15 mouse cellular contexts compared by ENCODE assay signal in genomic region chr2:149873346-149873745, GRCm38 (mm10). TPM values are rescaled to one million over a fixed set of nuclear protein-coding genes. Genes with fewer than 3 reads are reported as not detected.
DNase-seq lines count a peak whose midpoint lies in the region; ATAC-seq and TF ChIP-seq lines count a peak whose summit lies in the region.
"Had no signal": no experiment of that assay in that cellular context is flagged by ENCODE, and none has a peak within 500 bp of the region (broad histone marks: within the 10 kb centered on the region; RNA-seq: fewer than 3 reads in every experiment).

No protein-coding gene starts in this region.

- ATAC-seq in kidney, embryonic 14.5 days (ENCODE audit: low FRiP score, low TSS enrichment): no peak
- ATAC-seq in forebrain, postnatal 0 days: no peak
- ATAC-seq: hindbrain, embryonic 16.5 days; liver, postnatal 0 days had no signal

- H3K9ac ChIP-seq in kidney, embryonic 14.5 days (ENCODE audit: low read depth, low read length): no peak overlapping the region
- H3K9ac ChIP-seq in forebrain, postnatal 0 days: no peak overlapping the region
- H3K9ac ChIP-seq: liver, postnatal 0 days; midbrain, embryonic 12.5 days had no signal

- no peak overlapping the region for H3K4me2 ChIP-seq in kidney, embryonic 14.5 days (replicated peaks; ENCODE audit: low read depth, low read length)
- H3K4me2 ChIP-seq in forebrain, postnatal 0 days (ENCODE audit: low read depth): no peak overlapping the region
- H3K4me2 ChIP-seq: midbrain, embryonic 12.5 days had no signal

- H3K27me3 ChIP-seq in kidney, embryonic 14.5 days (ENCODE audit: control insufficient read depth, insufficient read depth, low read length): no peaks in the 10 kb centered on the region
- H3K27me3 ChIP-seq in forebrain, postnatal 0 days (ENCODE audit: insufficient read depth, low read length): no peaks in the 10 kb centered on the region
- H3K27me3 ChIP-seq: midbrain, embryonic 12.5 days had no signal

- 95% methylated on average over 3 of the region's 3 CpGs for WGBS in kidney, embryonic 14.5 days
- WGBS in forebrain, postnatal 0 days: 85% methylated on average over 3 of the region's 3 CpGs

- TF ChIP-seq CTCF in forebrain, postnatal 0 days (IDR thresholded peaks at IDR 0.05; ENCODE audit: low read depth): no peak

- H3K4me1 ChIP-seq in kidney, embryonic 14.5 days (ENCODE audit: control insufficient read depth, insufficient read depth, low read length): no peaks in the 10 kb centered on the region
- H3K4me1 ChIP-seq in forebrain, postnatal 0 days (ENCODE audit: insufficient read depth): no peaks in the 10 kb centered on the region
- H3K4me1 ChIP-seq: embryonic facial prominence, embryonic 10.5 days; midbrain, embryonic 12.5 days had no signal

- DNase-seq in adrenal gland, adult 2 months: peak; percentile 2
- DNase-seq in adrenal gland, postnatal 10 days: no peak
- peak; percentile 96 for DNase-seq in brain, adult 2 months (ENCODE audit: low read depth, low spot score)
- DNase-seq in frontal cortex, postnatal 25 days (ENCODE audit: low spot score in 2 of 2): peak; percentile 47 to 68
- peak; percentile 45 to 96 for DNase-seq in left cerebral cortex, adult 8-10 months (ENCODE audit: low spot score in 2 of 2)
- DNase-seq in forebrain, postnatal 0 days: no peak
- DNase-seq in adrenal gland, adult 18-20 months (ENCODE audit: low spot score in 2 of 2): no peak
- DNase-seq: kidney, postnatal 36 days; liver, postnatal 0 days had no signal

- no peaks in the 10 kb centered on the region for H3K9me3 ChIP-seq in kidney, embryonic 14.5 days (ENCODE audit: control insufficient read depth, low read length)
- H3K9me3 ChIP-seq in forebrain, postnatal 0 days (ENCODE audit: low read length): no peaks in the 10 kb centered on the region
- H3K9me3 ChIP-seq: embryonic facial prominence, embryonic 10.5 days; midbrain, embryonic 12.5 days had no signal

- H3K4me3 ChIP-seq in kidney, embryonic 14.5 days (ENCODE audit: low read length): no peak overlapping the region
- no peak overlapping the region for H3K4me3 ChIP-seq in forebrain, postnatal 0 days (ENCODE audit: low read depth, low read length)
- H3K4me3 ChIP-seq: embryonic facial prominence, embryonic 10.5 days; midbrain, embryonic 12.5 days had no signal

- H3K36me3 ChIP-seq in kidney, embryonic 14.5 days (ENCODE audit: control insufficient read depth, insufficient read depth, low read length): no peaks in the 10 kb centered on the region
- no peaks in the 10 kb centered on the region for H3K36me3 ChIP-seq in forebrain, postnatal 0 days (ENCODE audit: insufficient read depth)
- H3K36me3 ChIP-seq: embryonic facial prominence, embryonic 10.5 days; midbrain, embryonic 12.5 days had no signal

- no peak overlapping the region for H3K27ac ChIP-seq in kidney, embryonic 14.5 days (ENCODE audit: low read depth, low read length)
- H3K27ac ChIP-seq in forebrain, postnatal 0 days (ENCODE audit: low read depth, low read length): no peak overlapping the region
- H3K27ac ChIP-seq: embryonic facial prominence, embryonic 10.5 days; midbrain, embryonic 12.5 days had no signal

RNA-seq across cellular contexts. Expression of gene C530025M09Rik, which starts 42.3 kb away (rescaled TPM):
- not detected for total RNA-seq in adrenal gland, adult 2 months (2021)
- not detected in 2 replicates for polyA plus RNA-seq in adrenal gland, adult 2 months (2012; rRNA removed)
- not detected for total RNA-seq in adrenal gland, postnatal 10 days (2021)
- 1 to 10 TPM; 1.2 to 2.5 (median 1.6) TPM for total RNA-seq in left cerebral cortex, adult 8-10 months (2022)
- polyA plus RNA-seq in kidney, embryonic 14.5 days (2014; fragmentation: Nextera tagmentation; extraction: Ambion mirVana): not detected in 2 replicates
- total RNA-seq in forebrain, postnatal 0 days (2014; rRNA removed): 0.77 and 1.5 TPM in 2 replicates
- 1.1 and 1.2 TPM in 2 replicates for polyA plus RNA-seq in forebrain, postnatal 0 days (2015; fragmentation: Nextera tagmentation; extraction: Ambion mirVana)
- total RNA-seq in adrenal gland, adult 18-20 months (2021): not detected
- total RNA-seq: ES-E14; neutrophil, adult 5-6 weeks had no signal
- polyA plus RNA-seq: embryonic facial prominence, embryonic 10.5 days; liver, postnatal 0 days had no signal

RNA-seq across cellular contexts. Expression of gene Syndig1, which starts 44.3 kb away (rescaled TPM):
- total RNA-seq in adrenal gland, adult 2 months (2021): 1 to 10 TPM in 1 of 2 experiments, under 1 TPM in 1; 0.43 to 1.7 TPM
- 0.36 and 1.6 TPM in 2 replicates for polyA plus RNA-seq in adrenal gland, adult 2 months (2012; rRNA removed)
- 1 to 10 TPM; 1.7 to 2.3 TPM for total RNA-seq in adrenal gland, postnatal 10 days (2021)
- total RNA-seq in left cerebral cortex, adult 8-10 months (2022): 10 to 100 TPM; 53.9 to 58.9 (median 57.0) TPM
- polyA plus RNA-seq in kidney, embryonic 14.5 days (2014; fragmentation: Nextera tagmentation; extraction: Ambion mirVana): 3.6 and 4.8 TPM in 2 replicates
- 25.1 and 49.2 TPM in 2 replicates for total RNA-seq in forebrain, postnatal 0 days (2014; rRNA removed)
- 29.7 and 32.0 TPM in 2 replicates for polyA plus RNA-seq in forebrain, postnatal 0 days (2015; fragmentation: Nextera tagmentation; extraction: Ambion mirVana)
- 1 to 10 TPM in 1 of 2 experiments, under 1 TPM in 1; 0.86 to 1.3 TPM for total RNA-seq in adrenal gland, adult 18-20 months (2021)
- total RNA-seq: neutrophil, adult 5-6 weeks had no signal
- polyA plus RNA-seq: liver, postnatal 0 days had no signal

Comparison
In these comparisons a context has a peak if more than half of its experiments do, and no peak if none do; other contexts are left out.
1. DNase-seq: peak in adrenal gland, adult 2 months (single experiment), brain, adult 2 months (single experiment), frontal cortex, postnatal 25 days (2 of 2) and left cerebral cortex, adult 8-10 months (2 of 2); none in adrenal gland, postnatal 10 days (single experiment), forebrain, postnatal 0 days (single experiment) and adrenal gland, adult 18-20 months (0 of 2).